Mouse (Mus musculus) megakaryocyte, embryonic 14.5 days (primary cell): Measurements from ENCODE around the gene Zhx3. TPM values are rescaled to one million over a fixed set of nuclear protein-coding genes. Genes with fewer than 3 reads are reported as not detected.

Experiments
- H3K27me3 ChIP-seq: replicated peaks from 2 replicates; pipeline ENCODE3; 2012; ENCODE audit warnings: inconsistent platforms
- H3K36me3 ChIP-seq: replicated peaks from 2 replicates; pipeline ENCODE3; 2012; ENCODE audit warnings: low read length, inconsistent platforms, mixed read lengths
- H3K4me1 ChIP-seq: 2 replicates; pipeline ENCODE4 v1.6.1; 2012; ENCODE audit warnings: inconsistent platforms
- H3K4me3 ChIP-seq: replicated peaks from 2 replicates; pipeline ENCODE3; 2012; ENCODE audit warnings: moderate library complexity, mild to moderate bottlenecking, inconsistent platforms
- H3K9me3 ChIP-seq: 2 replicates; pipeline ENCODE4 v1.6.1; 2012; ENCODE audit warnings: inconsistent platforms
- FLI1 ChIP-seq: IDR thresholded peaks from 2 replicates; pipeline ENCODE4 v1.6.1; 2012; ENCODE audit warnings: low read length, inconsistent platforms, mixed read lengths
- GATA1 ChIP-seq: IDR thresholded peaks from 3 replicates; pipeline ENCODE4 v1.6.1; 2012; ENCODE audit warnings: mixed read lengths, low read length, inconsistent platforms, borderline replicate concordance
- polyA plus RNA-seq: library from polyadenylated mRNA; stranded (reverse); fragments of >175 nt; gene quantifications from 2 replicates; pipeline ENCODE4 v1.2.3, GENCODE M21; 2012; ENCODE audit warnings: low replicate concordance; ENCODE audit not compliant: insufficient read depth

Gene Zhx3
- polyA plus RNA-seq, 1 experiment = 0.29 TPM

- no peaks in the 10 kb centered on the region for H3K36me3 ChIP-seq
- H3K27me3 ChIP-seq = peaks cover 6% of the 10 kb centered on the region
- H3K4me3 ChIP-seq = no peak overlapping the region
- no peaks in the 10 kb centered on the region for H3K9me3 ChIP-seq
- TF ChIP-seq GATA1 (no peak), FLI1 (no peak)
- peaks cover 17% of the 10 kb centered on the region for H3K4me1 ChIP-seq
These were observed 79.7 kb downstream of the Zhx3 start for GRCm38 (mm10) chr2:160793117-160793516.

GRCm38 (mm10) chr2:160789741-160790140 is 83.1 kb downstream of the Zhx3 start:
- H3K36me3 ChIP-seq = no peaks in the 10 kb centered on the region
- no peak overlapping the region for H3K4me3 ChIP-seq
- no peaks in the 10 kb centered on the region for H3K9me3 ChIP-seq
- H3K27me3 ChIP-seq = peaks cover 5% of the 10 kb centered on the region
- TF ChIP-seq FLI1 = no peak
- peaks cover 17% of the 10 kb centered on the region for H3K4me1 ChIP-seq

GRCm38 (mm10) chr2:160789046-160789445 is 83.8 kb downstream of the Zhx3 start:
- H3K4me3 ChIP-seq = no peak overlapping the region
- TF ChIP-seq FLI1 (no peak), GATA1 (no peak)
- no peaks in the 10 kb centered on the region for H3K9me3 ChIP-seq
- no peaks in the 10 kb centered on the region for H3K36me3 ChIP-seq
- peaks cover 5% of the 10 kb centered on the region for H3K27me3 ChIP-seq
- peaks cover 21% of the 10 kb centered on the region for H3K4me1 ChIP-seq

GRCm38 (mm10) chr2:160786333-160786732 is 86.5 kb downstream of the Zhx3 start:
- peaks cover 12% of the 10 kb centered on the region; the same call in 1 of the 2 replicates for H3K4me1 ChIP-seq
- peaks cover 5% of the 10 kb centered on the region for H3K36me3 ChIP-seq
- peaks cover 7% of the 10 kb centered on the region for H3K9me3 ChIP-seq
- H3K4me3 ChIP-seq = no peak overlapping the region
- peaks cover 7% of the 10 kb centered on the region for H3K27me3 ChIP-seq
- TF ChIP-seq GATA1 = no peak
- no peak for TF ChIP-seq FLI1

- Histone ChIP-seq H3K27me3 (peaks cover 9% of the 10 kb centered on the region), H3K4me3 (no peak overlapping the region), H3K36me3 (peaks cover 7% of the 10 kb centered on the region), H3K4me1 (peaks cover 4% of the 10 kb centered on the region; the same call in 1 of the 2 replicates), H3K9me3 (peaks cover 7% of the 10 kb centered on the region)
- TF ChIP-seq FLI1 = no peak
- no peak for TF ChIP-seq GATA1
These were observed 92.0 kb downstream of the Zhx3 start for GRCm38 (mm10) chr2:160780834-160781219.

GRCm38 (mm10) chr2:160780154-160780833 is 92.5 kb downstream of the Zhx3 start:
- H3K27me3 ChIP-seq = peaks cover 9% of the 10 kb centered on the region
- TF ChIP-seq GATA1 (no peak), FLI1 (no peak)
- H3K4me3 ChIP-seq = no peak overlapping the region
- peaks cover 7% of the 10 kb centered on the region for H3K36me3 ChIP-seq
- H3K4me1 ChIP-seq = peaks cover 4% of the 10 kb centered on the region; the same call in 1 of the 2 replicates
- peaks cover 7% of the 10 kb centered on the region for H3K9me3 ChIP-seq

GRCm38 (mm10) chr2:160778034-160778433 is 94.8 kb downstream of the Zhx3 start:
- TF ChIP-seq FLI1 (no peak), GATA1 (no peak)
- Histone ChIP-seq H3K9me3 (peaks cover 6% of the 10 kb centered on the region), H3K36me3 (peaks cover 7% of the 10 kb centered on the region), H3K4me3 (no peak overlapping the region), H3K4me1 (no peaks in the 10 kb centered on the region), H3K27me3 (peaks cover 9% of the 10 kb centered on the region)

- Histone ChIP-seq H3K27me3 (no peaks in the 10 kb centered on the region), H3K9me3 (no peaks in the 10 kb centered on the region), H3K4me1 (peaks cover 8% of the 10 kb centered on the region; the same call in 1 of the 2 replicates), H3K4me3 (no peak overlapping the region), H3K36me3 (peaks cover 12% of the 10 kb centered on the region)
- TF ChIP-seq GATA1 (no peak), FLI1 (no peak)
These were observed 101.2 kb downstream of the Zhx3 start for GRCm38 (mm10) chr2:160771325-160772276.

GRCm38 (mm10) chr2:160770871-160771270 is 101.9 kb downstream of the Zhx3 start:
- Histone ChIP-seq H3K9me3 (no peaks in the 10 kb centered on the region), H3K27me3 (no peaks in the 10 kb centered on the region), H3K4me1 (peaks cover 8% of the 10 kb centered on the region; the same call in 1 of the 2 replicates), H3K36me3 (peaks cover 20% of the 10 kb centered on the region), H3K4me3 (no peak overlapping the region)
- TF ChIP-seq GATA1 = no peak
- no peak for TF ChIP-seq FLI1

- peaks cover 8% of the 10 kb centered on the region; the same call in 1 of the 2 replicates for H3K4me1 ChIP-seq
- TF ChIP-seq GATA1 (no peak), FLI1 (no peak)
- no peaks in the 10 kb centered on the region for H3K9me3 ChIP-seq
- H3K27me3 ChIP-seq = no peaks in the 10 kb centered on the region
- peaks cover 22% of the 10 kb centered on the region for H3K36me3 ChIP-seq
- H3K4me3 ChIP-seq = no peak overlapping the region
These were observed 102.4 kb downstream of the Zhx3 start for GRCm38 (mm10) chr2:160770409-160770808.
